Comparison of ENCODE assay signal across 10 mouse cellular contexts in the genomic region with DNA sequence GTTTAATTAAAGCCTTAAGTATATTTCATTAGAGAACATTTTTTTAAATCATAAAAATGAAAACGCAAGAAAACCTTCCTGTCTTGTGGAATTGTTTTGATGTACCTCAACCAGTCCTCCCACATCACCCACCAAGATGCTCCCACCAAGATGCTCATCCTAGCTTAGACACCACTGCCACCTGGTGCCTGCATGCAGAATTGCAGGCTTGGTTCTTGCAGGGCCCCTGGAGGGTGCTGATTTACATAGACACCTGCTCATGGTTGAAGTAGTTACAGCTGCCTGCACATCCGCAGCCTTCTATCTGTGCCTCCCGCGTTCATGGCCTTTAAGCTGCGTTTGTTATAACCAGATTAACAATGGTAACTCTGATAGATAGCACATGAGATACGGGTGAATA.
DNase-seq lines count a peak whose midpoint lies in the region; ATAC-seq lines count a peak whose summit lies in the region.
"Had no signal": no experiment of that assay in that cellular context is flagged by ENCODE, and none has a peak within 500 bp of the region (broad histone marks: within the 10 kb centered on the region; RNA-seq: fewer than 3 reads in every experiment).

No protein-coding gene starts in this region.

- no peaks in the 10 kb centered on the region for H3K4me1 ChIP-seq in embryonic facial prominence, embryonic 11.5 days (ENCODE audit: control insufficient read depth, insufficient read depth, low read length)
- no peaks in the 10 kb centered on the region for H3K4me1 ChIP-seq in heart, embryonic 10.5 days
- H3K4me1 ChIP-seq: lung, embryonic 15.5 days had no signal

- no peaks in the 10 kb centered on the region for H3K36me3 ChIP-seq in embryonic facial prominence, embryonic 11.5 days (replicated peaks; ENCODE audit: control insufficient read depth, insufficient read depth, low read depth, low read length)
- no peaks in the 10 kb centered on the region for H3K36me3 ChIP-seq in heart, embryonic 10.5 days
- H3K36me3 ChIP-seq: G1E; lung, embryonic 15.5 days had no signal

- no peak overlapping the region for H3K4me3 ChIP-seq in embryonic facial prominence, embryonic 11.5 days (ENCODE audit: low read depth, low read length)
- no peak overlapping the region for H3K4me3 ChIP-seq in heart, embryonic 10.5 days
- H3K4me3 ChIP-seq: lung, embryonic 15.5 days had no signal

- ATAC-seq in cerebellum, adult (ENCODE audit: insufficient number of reproducible peaks, low FRiP score, low TSS enrichment): no peak
- ATAC-seq in embryonic facial prominence, embryonic 11.5 days (replicated peaks; ENCODE audit: insufficient number of reproducible peaks, low FRiP score, low TSS enrichment, low read depth): no peak
- peak; percentile 69 for ATAC-seq in megakaryocyte progenitor cell, adult 5-6 weeks (replicated peaks; ENCODE audit: poor library complexity)

- H3K9me3 ChIP-seq in embryonic facial prominence, embryonic 11.5 days (replicated peaks; ENCODE audit: control insufficient read depth, low read length): no peaks in the 10 kb centered on the region
- no peaks in the 10 kb centered on the region for H3K9me3 ChIP-seq in heart, embryonic 10.5 days
- H3K9me3 ChIP-seq: lung, embryonic 15.5 days had no signal

- H3K27me3 ChIP-seq in embryonic facial prominence, embryonic 11.5 days (ENCODE audit: control insufficient read depth, insufficient read depth, low read length): no peaks in the 10 kb centered on the region
- 0 out of 2 replicates have a peak, but pooled peaks cover 5% of the 10 kb centered on the region for H3K27me3 ChIP-seq in heart, embryonic 10.5 days (ENCODE audit: insufficient read depth, poor library complexity, severe bottlenecking)
- H3K27me3 ChIP-seq: lung, embryonic 15.5 days had no signal

- H3K27ac ChIP-seq in embryonic facial prominence, embryonic 11.5 days (replicated peaks; ENCODE audit: low read depth, low read length): no peak overlapping the region
- no peak overlapping the region for H3K27ac ChIP-seq in heart, embryonic 10.5 days
- H3K27ac ChIP-seq: lung, embryonic 15.5 days had no signal

- no peak overlapping the region for H3K9ac ChIP-seq in embryonic facial prominence, embryonic 11.5 days (replicated peaks; ENCODE audit: low read length)
- H3K9ac ChIP-seq: lung, embryonic 15.5 days had no signal

- WGBS in embryonic facial prominence, embryonic 11.5 days: 21% methylated on average over 6 of the region's 6 CpGs
- WGBS in heart, embryonic 10.5 days: 20% methylated on average over 6 of the region's 6 CpGs

- DNase-seq in cerebellum, adult 11 months: peak; percentile 28
- DNase-seq in adrenal gland, adult 2 months: peak; percentile 54
- peak; percentile 85 for DNase-seq in embryonic facial prominence, embryonic 11.5 days (ENCODE audit: low spot score)
- peak; percentile 83 for DNase-seq in heart, embryonic 10.5 days (ENCODE audit: low spot score)
- DNase-seq in layer of hippocampus, postnatal 14 days (ENCODE audit: low spot score in 2 of 2): peak; percentile 72 to 81
- peak; percentile 42 for DNase-seq in telencephalon, adult 2 months (ENCODE audit: low read depth, low spot score)

- no peak overlapping the region for H3K4me2 ChIP-seq in embryonic facial prominence, embryonic 11.5 days (ENCODE audit: low read depth, low read length)
- H3K4me2 ChIP-seq: lung, embryonic 15.5 days had no signal

Comparison
In these comparisons a context has a peak if more than half of its experiments do, and no peak if none do; other contexts are left out.
1. DNase-seq: peak in every context shown above with its lines; median percentile 85 in embryonic facial prominence, embryonic 11.5 days; 83 in heart, embryonic 10.5 days; 76 in layer of hippocampus, postnatal 14 days; 54 in adrenal gland, adult 2 months; 42 in telencephalon, adult 2 months; 28 in cerebellum, adult 11 months.